Mouse (Mus musculus) T-cell, adult 66 days (primary cell): ENCODE measurements around the gene Gnaz. TPM values are rescaled to one million over a fixed set of nuclear protein-coding genes. Genes with fewer than 3 reads are reported as not detected.

Experiments
- total RNA-seq, 2 experiments: library from RNA; stranded (reverse); gene quantifications; 3 replicates in 1 of 2; 4 replicates in 1 of 2; pipeline ENCODE4 v1.2.4; 2023

Gene Gnaz
- total RNA-seq = not detected

GRCm38 (mm10) chr10:74966850-74967451, at the start of gene Gnaz:
Gene Gnaz (plus strand): TSS chr10:74967177.

GRCm38 (mm10) chr10:75032395-75032794, 65.4 kb downstream of the Gnaz start, which contains the start of gene Rsph14:
Gene Rsph14 (minus strand): TSS chr10:75032586.

DNA sequence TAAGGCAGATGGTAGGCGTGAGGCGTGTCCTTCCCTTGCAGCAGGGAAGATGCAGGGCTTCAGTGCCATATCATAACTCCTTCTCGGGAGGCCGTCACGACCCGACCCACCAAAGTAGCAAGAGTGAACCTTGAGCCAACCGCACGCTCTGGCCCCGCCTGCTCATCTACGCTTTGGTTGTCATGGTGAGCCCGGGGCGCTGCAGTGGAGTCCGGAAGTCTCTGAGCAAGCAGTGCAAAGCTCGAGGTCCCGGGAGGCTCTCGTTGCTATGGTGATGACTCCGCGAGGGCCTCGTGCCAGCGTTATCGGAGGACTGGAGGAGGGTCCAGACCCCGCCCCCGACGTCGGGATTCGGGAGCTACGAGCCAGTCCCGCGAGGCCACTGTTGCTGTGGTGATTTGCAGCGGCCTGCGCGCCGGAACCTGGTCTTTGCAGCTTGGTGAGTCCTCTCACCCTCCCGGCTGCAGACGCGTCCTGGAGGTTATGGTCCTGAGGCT, 70.0 kb downstream of the Gnaz start, which contains the start of gene Rab36:
Rab36 (plus strand) TSS at position 176 of the 497 bp plus-strand sequence.

DNA sequence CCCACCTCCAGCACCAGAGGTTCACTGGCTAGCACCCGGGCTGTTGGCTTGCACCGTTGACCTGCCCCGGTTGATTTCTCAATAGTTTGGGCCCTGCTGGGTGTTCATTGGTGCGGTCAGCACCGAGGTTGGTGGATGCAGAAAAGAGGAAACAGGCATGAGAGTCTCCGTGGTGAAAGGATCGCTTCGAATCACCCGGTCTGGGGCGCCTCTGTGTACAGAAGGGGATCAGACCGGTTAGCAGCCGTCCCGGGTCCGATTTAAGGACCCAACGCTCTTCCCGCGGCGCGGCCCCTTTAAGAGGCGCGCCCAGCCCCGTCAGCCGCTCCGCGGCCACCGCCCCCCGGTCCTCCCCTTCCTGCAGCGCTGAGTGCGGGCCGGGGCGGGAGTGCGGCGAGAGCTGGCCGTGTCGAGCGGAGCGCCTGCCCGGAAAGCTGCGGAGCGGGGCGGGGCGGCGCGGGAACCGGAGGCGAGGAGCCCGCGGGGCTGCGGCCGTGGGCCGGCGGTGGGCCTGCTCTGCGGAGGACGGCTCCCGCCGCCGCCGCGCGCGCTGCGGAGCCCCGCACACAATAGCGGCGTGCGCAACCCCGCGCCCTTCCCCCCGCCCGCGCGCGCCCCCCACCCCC, 93.4 kb downstream of the Gnaz start, which contains the start of gene Bcr:
Bcr (plus strand) TSS at position 376 of the 626 bp plus-strand sequence.

Other genes with a start within 250 kb of the Gnaz start
- not detected for gene Rsph14, start 65.4 kb downstream of the Gnaz start, total RNA-seq
- gene Rab36, start 69.9 kb downstream of the Gnaz start, total RNA-seq = under 1 TPM; 0.30 to 0.70 TPM
- gene Bcr, start 93.4 kb downstream of the Gnaz start, total RNA-seq = 10 to 100 TPM; 26.9 to 30.4 TPM
- gene Specc1l, start 244.9 kb downstream of the Gnaz start, total RNA-seq = 10 to 100 TPM; 50.5 to 53.2 TPM